Comparison of ENCODE assay signal across 8 mouse cellular contexts in genomic region chr10:37141621-37142020, GRCm38 (mm10). TPM values are rescaled to one million over a fixed set of nuclear protein-coding genes. Genes with fewer than 3 reads are reported as not detected.
DNase-seq lines count a peak whose midpoint lies in the region; ATAC-seq and TF ChIP-seq lines count a peak whose summit lies in the region.

No protein-coding gene starts in this region.

- DNase-seq in layer of hippocampus, adult 2 months (ENCODE audit: low spot score in 2 of 2), result no peak
- DNase-seq in layer of hippocampus, adult 9-10 months (ENCODE audit: low spot score), result no peak
- no peak for DNase-seq in hindbrain, embryonic 10.5 days (ENCODE audit: low spot score)
- DNase-seq in thymus, postnatal 14 days, result no peak
- no peak for DNase-seq in lung, postnatal 36 days
- DNase-seq in gastrocnemius, postnatal 4 days (ENCODE audit: low spot score in 2 of 2), result no peak

- no peak for TF ChIP-seq POLR2A in cortical plate, adult 2 months (IDR thresholded peaks at IDR 0.05; ENCODE audit: extremely low read depth, insufficient read depth, low read length)

- H3K9ac ChIP-seq in midbrain, embryonic 13.5 days (replicated peaks), result peak overlapping the region; percentile 98

- H3K4me2 ChIP-seq in midbrain, embryonic 13.5 days (replicated peaks), result peak overlapping the region; percentile 64

- H3K36me3 ChIP-seq in hindbrain, embryonic 10.5 days, result peaks cover 3% of the 10 kb centered on the region
- peaks cover under 1% of the 10 kb centered on the region; the same call in 1 of the 2 replicates for H3K36me3 ChIP-seq in midbrain, embryonic 13.5 days

- H3K4me3 ChIP-seq in layer of hippocampus, adult 2 months, result peak overlapping the region; percentile 81
- H3K4me3 ChIP-seq in cortical plate, adult 2 months (ENCODE audit: insufficient read depth, low read length), result peak overlapping the region; percentile 98; the same call in 1 of the 2 replicates
- H3K4me3 ChIP-seq in hindbrain, embryonic 10.5 days, result peak overlapping the region; percentile 92
- peak overlapping the region; percentile 99 for H3K4me3 ChIP-seq in midbrain, embryonic 13.5 days (replicated peaks)

- ATAC-seq in midbrain, embryonic 13.5 days, result peak; percentile 4

- H3K9me3 ChIP-seq in hindbrain, embryonic 10.5 days, result no peaks in the 10 kb centered on the region
- H3K9me3 ChIP-seq in midbrain, embryonic 13.5 days, result no peaks in the 10 kb centered on the region

- no peak for TF ChIP-seq CTCF in layer of hippocampus, adult 2 months (conservative IDR thresholded peaks at IDR 0.05)
- TF ChIP-seq CTCF in cortical plate, adult 2 months (IDR thresholded peaks at IDR 0.05; ENCODE audit: extremely low read depth, insufficient read depth, low read length), result no peak

- peak overlapping the region; percentile 98 for H3K27ac ChIP-seq in layer of hippocampus, adult 2 months
- no peak overlapping the region for H3K27ac ChIP-seq in cortical plate, adult 2 months (ENCODE audit: insufficient read depth, low read length)
- H3K27ac ChIP-seq in hindbrain, embryonic 10.5 days, result peak overlapping the region; percentile 99
- peak overlapping the region; percentile 98 for H3K27ac ChIP-seq in midbrain, embryonic 13.5 days

- 70% methylated on average over 4 of the region's 4 CpGs for WGBS in hindbrain, embryonic 10.5 days
- WGBS in midbrain, embryonic 13.5 days, result 67% methylated on average over 4 of the region's 4 CpGs

- no peaks in the 10 kb centered on the region for H3K27me3 ChIP-seq in hindbrain, embryonic 10.5 days (ENCODE audit: insufficient read depth, poor library complexity, severe bottlenecking)
- H3K27me3 ChIP-seq in midbrain, embryonic 13.5 days, result no peaks in the 10 kb centered on the region

- no peaks in the 10 kb centered on the region for H3K4me1 ChIP-seq in cortical plate, adult 2 months (ENCODE audit: control insufficient read depth, insufficient read depth, low read length)
- peaks cover 10% of the 10 kb centered on the region for H3K4me1 ChIP-seq in hindbrain, embryonic 10.5 days (replicated peaks)
- H3K4me1 ChIP-seq in midbrain, embryonic 13.5 days (replicated peaks), result peaks cover 8% of the 10 kb centered on the region

RNA-seq across cellular contexts. Expression of gene Marcks, which starts 2.9 kb away (rescaled TPM):
- total RNA-seq in layer of hippocampus, adult 2 months (2021), result 10 to 100 TPM; 92.0 to 98.1 TPM
- 84.5 and 87.9 TPM in 2 replicates for polyA plus RNA-seq in cortical plate, adult 2 months (2012; rRNA removed)
- polyA plus RNA-seq in hindbrain, embryonic 10.5 days (2016; fragmentation: Nextera tagmentation; extraction: Ambion mirVana), result 171 and 173 TPM in 2 replicates
- 277 and 290 TPM in 2 replicates for polyA plus RNA-seq in midbrain, embryonic 13.5 days (2015; fragmentation: Nextera tagmentation; extraction: Ambion mirVana)
- total RNA-seq in gastrocnemius, postnatal 4 days (2021), result 100 to 1,000 TPM; 274 to 289 TPM
